Mouse (Mus musculus): Measurements from ENCODE around the gene Anapc7. TPM values are rescaled to one million over a fixed set of nuclear protein-coding genes. Genes with fewer than 3 reads are reported as not detected.
"Not testable (repeated sequence)": the region's sequence is repeated elsewhere in the genome, so short reads cannot be mapped to it uniquely, and the experiment has no call there.

The Anapc7 gene
- total RNA-seq, 2 experiments from 2014 or later = 28.6 to 29.5 TPM

DNA sequence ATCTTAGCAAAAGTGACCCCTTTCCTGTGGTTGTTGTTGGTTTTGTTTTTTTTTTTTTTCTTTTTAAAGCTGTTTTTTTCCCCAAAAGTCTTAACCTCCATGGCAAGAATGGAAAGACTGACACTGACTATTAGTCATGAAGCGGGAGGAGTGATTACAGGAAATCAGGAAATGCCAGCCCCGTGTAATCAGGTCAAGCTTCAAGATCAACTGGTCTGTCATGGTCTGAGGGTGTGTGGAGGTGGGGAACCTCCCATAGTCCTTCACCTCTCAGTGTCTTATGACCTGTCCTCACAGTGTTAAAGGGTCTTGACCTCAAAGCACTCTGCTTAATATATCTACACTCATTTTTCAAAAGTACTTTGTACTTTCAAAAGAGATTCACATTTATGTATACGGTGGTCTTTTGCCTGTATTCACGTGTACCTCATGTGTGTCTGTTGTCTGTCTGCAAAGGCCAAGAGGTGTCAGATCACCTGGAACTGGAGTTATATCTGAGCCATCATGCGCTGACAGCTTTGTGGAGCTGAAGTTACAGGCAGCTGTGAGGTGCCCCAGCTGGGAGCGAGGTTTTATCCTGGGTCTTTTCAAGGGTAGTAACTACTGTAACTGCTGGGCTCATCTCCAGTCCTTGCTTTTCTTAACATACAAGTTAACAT is 61.4 kb downstream of the Anapc7 start:
- intact Hi-C loops (cut with DNase I) = no loop called here
- TF ChIP-seq CTCF (IDR thresholded peaks at IDR 0.05) = no peak
- H3K27ac ChIP-seq = no peak overlapping the region
- no peak for DNase-seq (ENCODE audit: extremely low spot score in 1 of 2, low spot score in 2 of 2)
- H3K4me3 ChIP-seq = no peak overlapping the region

DNA sequence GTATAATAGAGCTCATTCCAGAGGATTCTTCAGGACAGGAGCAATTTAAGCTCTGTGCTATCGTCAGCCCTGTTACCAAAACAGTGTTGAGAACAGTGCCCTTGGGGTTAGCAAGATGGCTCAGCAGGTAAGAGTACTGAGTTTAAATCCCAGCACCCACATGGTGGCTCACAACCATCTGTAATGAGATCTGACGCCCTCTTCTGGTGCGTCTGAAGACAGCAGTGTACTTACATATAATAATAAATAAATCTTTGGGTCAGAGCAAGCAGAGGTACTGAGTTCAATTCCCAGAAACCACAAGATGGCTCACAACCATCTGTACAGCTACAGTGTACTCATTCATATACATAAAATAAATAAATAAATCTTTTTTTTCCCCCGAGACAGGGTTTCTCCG is 64.8 kb downstream of the Anapc7 start:
- DNase-seq (ENCODE audit: extremely low spot score in 1 of 2, low spot score in 2 of 2); H3K4me3 ChIP-seq; H3K27ac ChIP-seq; intact Hi-C loops (cut with DNase I): not testable (repeated sequence)
- peak; percentile 22; the same call in 1 of the 2 replicates for TF ChIP-seq CTCF (IDR thresholded peaks at IDR 0.05)

DNA sequence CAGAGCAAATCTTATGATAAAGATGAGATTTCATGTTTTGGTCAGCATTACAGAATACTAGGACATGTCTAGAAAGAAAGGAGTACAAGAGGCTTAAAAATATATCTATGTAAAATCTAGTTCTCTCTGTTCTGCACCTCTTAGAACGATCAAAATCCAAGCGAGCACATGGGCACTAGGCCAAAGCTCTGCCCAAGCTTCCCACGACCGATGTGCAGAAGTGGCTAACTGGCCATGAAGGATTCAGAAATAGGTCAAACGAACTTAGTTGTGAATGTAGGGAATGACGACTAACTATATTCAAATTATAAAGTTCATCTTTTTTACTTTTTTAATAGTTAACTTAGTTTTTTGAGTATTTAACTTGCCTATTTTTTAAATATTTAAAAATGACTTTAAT is 66.3 kb downstream of the Anapc7 start:
- intact Hi-C loops (cut with DNase I) = no loop called here
- no peak for DNase-seq (ENCODE audit: extremely low spot score in 1 of 2, low spot score in 2 of 2)
- Histone ChIP-seq H3K27ac (no peak overlapping the region), H3K4me3 (no peak overlapping the region)
- TF ChIP-seq CTCF (IDR thresholded peaks at IDR 0.05) = no peak

DNA sequence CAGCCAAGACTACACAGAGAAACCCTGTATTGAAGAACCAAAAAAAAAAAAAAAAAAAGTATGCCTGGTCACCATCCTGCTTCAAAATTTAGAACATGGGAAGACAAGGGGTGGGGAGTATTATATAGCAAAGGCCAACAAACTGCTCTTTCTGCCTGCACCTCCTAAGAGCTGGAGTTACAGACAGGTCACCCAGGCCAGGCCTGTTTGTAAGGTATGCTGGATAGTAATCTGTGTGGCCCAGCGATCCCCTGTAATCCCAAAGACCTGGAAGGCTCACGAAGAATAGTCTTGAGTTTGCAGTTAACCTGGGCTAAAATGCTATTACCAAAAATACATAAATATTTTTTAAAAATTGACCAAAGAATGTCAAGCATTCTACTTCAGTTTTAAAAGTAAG is 68.7 kb downstream of the Anapc7 start:
- no peak overlapping the region for H3K4me3 ChIP-seq
- DNase-seq (ENCODE audit: extremely low spot score in 1 of 2, low spot score in 2 of 2) = no peak
- TF ChIP-seq CTCF (IDR thresholded peaks at IDR 0.05) = no peak
- intact Hi-C loops (cut with DNase I) = no loop called here
- no peak overlapping the region for H3K27ac ChIP-seq

DNA sequence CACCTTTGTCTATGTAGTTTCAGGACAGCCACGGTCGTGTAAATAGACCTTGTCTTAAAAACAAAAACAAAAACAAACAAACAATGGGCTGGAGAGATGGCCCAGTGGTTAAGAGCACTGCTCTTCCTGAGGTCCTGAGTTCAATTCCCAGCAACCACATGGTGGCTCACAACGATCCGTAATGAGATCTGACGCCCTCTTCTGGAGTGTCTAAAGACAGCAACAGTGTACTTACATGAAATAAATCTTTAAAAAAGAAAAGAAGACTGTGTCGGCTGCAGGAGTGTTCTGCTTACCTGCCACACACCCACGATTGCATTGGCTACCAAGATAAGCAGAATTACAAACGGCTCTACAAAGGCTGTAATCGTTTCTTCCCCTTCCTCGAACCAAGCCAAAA is 69.9 kb downstream of the Anapc7 start:
- TF ChIP-seq CTCF (IDR thresholded peaks at IDR 0.05) = no peak; the same call in 1 of the 2 replicates
- DNase-seq (ENCODE audit: extremely low spot score in 1 of 2, low spot score in 2 of 2) = no peak
- intact Hi-C loops (cut with DNase I) = no loop called here
- Histone ChIP-seq H3K4me3 (no peak overlapping the region), H3K27ac (no peak overlapping the region)

DNA sequence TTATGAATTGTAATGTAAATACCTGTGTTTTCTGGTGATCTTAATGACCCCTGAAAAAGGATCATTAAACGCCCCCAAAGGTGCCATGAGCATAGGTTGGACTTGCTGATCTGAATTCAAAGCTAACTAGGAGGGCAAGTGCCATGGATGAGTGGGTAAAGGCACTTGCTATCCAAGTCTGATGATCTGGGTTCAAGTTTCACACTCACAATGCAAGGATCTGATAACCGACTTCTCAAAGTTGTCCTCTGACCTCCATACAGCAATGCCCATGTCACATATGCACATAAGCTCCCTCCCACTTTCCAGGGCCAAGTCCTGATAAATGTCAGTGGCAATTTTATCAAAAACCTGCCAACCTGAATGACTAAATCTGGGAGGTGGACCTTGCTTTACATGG is 71.5 kb downstream of the Anapc7 start:
- no peak overlapping the region for H3K4me3 ChIP-seq
- no peak overlapping the region for H3K27ac ChIP-seq
- intact Hi-C loops (cut with DNase I) = no loop called here
- no peak for TF ChIP-seq CTCF (IDR thresholded peaks at IDR 0.05)
- no peak for DNase-seq (ENCODE audit: extremely low spot score in 1 of 2, low spot score in 2 of 2)

DNA sequence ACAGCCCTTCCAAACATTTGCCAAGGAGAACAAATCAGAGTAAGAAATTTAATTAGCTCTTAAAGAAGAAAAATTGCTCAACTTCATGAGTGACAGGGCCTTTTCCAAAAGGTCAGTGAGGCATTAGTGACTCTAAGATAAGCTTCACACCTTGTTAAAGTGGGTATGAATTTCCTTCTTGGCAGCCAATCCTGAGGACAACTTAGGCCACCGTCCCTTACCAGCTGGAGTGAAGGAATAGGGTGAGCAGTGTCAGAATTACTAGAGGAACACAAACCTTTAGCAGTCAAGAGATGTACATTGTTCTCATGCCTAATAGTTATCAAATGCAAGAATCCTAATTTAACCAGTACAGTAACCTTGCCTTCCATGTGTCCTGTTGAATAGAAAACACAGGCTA is 73.0 kb downstream of the Anapc7 start:
- intact Hi-C loops (cut with DNase I) = no loop called here
- TF ChIP-seq CTCF (IDR thresholded peaks at IDR 0.05) = no peak
- H3K4me3 ChIP-seq = no peak overlapping the region
- no peak for DNase-seq (ENCODE audit: extremely low spot score in 1 of 2, low spot score in 2 of 2)
- no peak overlapping the region for H3K27ac ChIP-seq

Other genes with a start within 250 kb of the Anapc7 start
- 1 to 10 TPM; 2.1 to 2.2 TPM for gene Hvcn1, start 214.9 kb upstream of the Anapc7 start, total RNA-seq (2021)
- gene Tctn1, start 157.2 kb upstream of the Anapc7 start, total RNA-seq (2021) = 10 to 100 TPM; 13.5 to 13.7 TPM
- gene Pptc7, start 137.3 kb upstream of the Anapc7 start, total RNA-seq (2021) = 10 to 100 TPM; 41.2 to 42.5 TPM
- 1 to 10 TPM; 3.1 to 4.0 TPM for gene Rad9b, start 67.5 kb upstream of the Anapc7 start, total RNA-seq (2021)
- gene Vps29, start 67.3 kb upstream of the Anapc7 start, total RNA-seq (2021) = 100 to 1,000 TPM; 180 to 190 TPM
- 10 to 100 TPM; 24.9 to 27.5 TPM for gene Gpn3, start 49.8 kb upstream of the Anapc7 start, total RNA-seq (2021)
- gene Fam216a, start 49.3 kb upstream of the Anapc7 start, total RNA-seq (2021) = 10 to 100 TPM; 68.0 to 73.4 TPM
- 100 to 1,000 TPM; 200 to 216 TPM for gene Arpc3, start 29.8 kb upstream of the Anapc7 start, total RNA-seq (2021)
- gene Atp2a2, start 80.5 kb downstream of the Anapc7 start, total RNA-seq (2021) = 100 to 1,000 TPM; 670 to 735 TPM
- gene Ift81, start 192.8 kb downstream of the Anapc7 start, total RNA-seq (2021) = 10 to 100 TPM; 46.4 to 49.2 TPM
- 1 to 10 TPM; 6.2 to 7.7 TPM for gene P2rx7, start 222.2 kb downstream of the Anapc7 start, total RNA-seq (2021)